Mouse (Mus musculus): ENCODE measurements at regions not wholly inside any gene's neighbourhood (a gene's known extent, or its start where the extent isn't known, plus 50 kb on each side); places are given as distances from the start of the nearest gene placed in this dataset.

- TF ChIP-seq CTCF (conservative IDR thresholded peaks at IDR 0.05; ENCODE audit: insufficient read depth, insufficient read length, low read depth, low read length) (no peak), POLR2A (IDR thresholded peaks at IDR 0.05; ENCODE audit: low read depth, low read length) (no peak)
Observed at GRCm38 (mm10) chr3:52567606-52568372, 299.7 kb downstream of the Foxo1 start.

All from kidney, adult 2 months (tissue).